Mouse (Mus musculus) adipose tissue, adult 10 weeks (tissue): ENCODE data around the gene Zfp786. TPM values are rescaled to one million over a fixed set of nuclear protein-coding genes. Genes with fewer than 3 reads are reported as not detected.

Experiments
- polyA plus RNA-seq: library from polyadenylated mRNA; stranded (reverse); fragments of 350-450 nt; fragmentation: Illumina TruSeq; extraction: RNeasy Lipid Tissue Mini Kit (QIAGEN cat#74804); gene quantifications from one replicate; pipeline ENCODE4 v1.2.3, GENCODE M21; 2014; ENCODE audit warnings: low read depth, low replicate concordance

Gene Zfp786
- polyA plus RNA-seq = 0.77 TPM

GRCm38 (mm10) chr6:47830104-47831078 is at the start of gene Zfp786:
Zfp786 (minus strand) TSS chr6:47830867.

GRCm38 (mm10) chr6:47877058-47877457 is 46.4 kb upstream of the Zfp786 start, which contains the start of gene Zfp282:
Zfp282 (plus strand) TSS chr6:47877204.

GRCm38 (mm10) chr6:47835482-47835983 is 4.9 kb upstream of the Zfp786 start, which contains the start of gene Zfp398:
Zfp398 (plus strand) TSS chr6:47835661.

GRCm38 (mm10) chr6:47813257-47813878 is 17.3 kb downstream of the Zfp786 start, which contains the start of gene Pdia4:
Pdia4 (minus strand) TSS chr6:47813430.

Other genes with a start within 250 kb of the Zfp786 start
- 10.1 TPM for gene Ezh2, start 235.5 kb downstream of the Zfp786 start, polyA plus RNA-seq
- gene Pdia4, start 17.4 kb downstream of the Zfp786 start, polyA plus RNA-seq = 280 TPM
- gene Zfp398, start 4.8 kb upstream of the Zfp786 start, polyA plus RNA-seq = 6.2 TPM
- 5.0 TPM for gene Zfp282, start 46.3 kb upstream of the Zfp786 start, polyA plus RNA-seq
- 11.7 TPM for gene Zfp212, start 89.6 kb upstream of the Zfp786 start, polyA plus RNA-seq
- 11.9 TPM for gene Zfp956, start 122.5 kb upstream of the Zfp786 start, polyA plus RNA-seq
- 19.3 TPM for gene Zfp777, start 218.0 kb upstream of the Zfp786 start, polyA plus RNA-seq